Mouse (Mus musculus): ENCODE results near the gene Stk4.
A peak's percentile ranks its signal among the peaks of the same experiment; 100 is the strongest.

Stk4 gene

DNA sequence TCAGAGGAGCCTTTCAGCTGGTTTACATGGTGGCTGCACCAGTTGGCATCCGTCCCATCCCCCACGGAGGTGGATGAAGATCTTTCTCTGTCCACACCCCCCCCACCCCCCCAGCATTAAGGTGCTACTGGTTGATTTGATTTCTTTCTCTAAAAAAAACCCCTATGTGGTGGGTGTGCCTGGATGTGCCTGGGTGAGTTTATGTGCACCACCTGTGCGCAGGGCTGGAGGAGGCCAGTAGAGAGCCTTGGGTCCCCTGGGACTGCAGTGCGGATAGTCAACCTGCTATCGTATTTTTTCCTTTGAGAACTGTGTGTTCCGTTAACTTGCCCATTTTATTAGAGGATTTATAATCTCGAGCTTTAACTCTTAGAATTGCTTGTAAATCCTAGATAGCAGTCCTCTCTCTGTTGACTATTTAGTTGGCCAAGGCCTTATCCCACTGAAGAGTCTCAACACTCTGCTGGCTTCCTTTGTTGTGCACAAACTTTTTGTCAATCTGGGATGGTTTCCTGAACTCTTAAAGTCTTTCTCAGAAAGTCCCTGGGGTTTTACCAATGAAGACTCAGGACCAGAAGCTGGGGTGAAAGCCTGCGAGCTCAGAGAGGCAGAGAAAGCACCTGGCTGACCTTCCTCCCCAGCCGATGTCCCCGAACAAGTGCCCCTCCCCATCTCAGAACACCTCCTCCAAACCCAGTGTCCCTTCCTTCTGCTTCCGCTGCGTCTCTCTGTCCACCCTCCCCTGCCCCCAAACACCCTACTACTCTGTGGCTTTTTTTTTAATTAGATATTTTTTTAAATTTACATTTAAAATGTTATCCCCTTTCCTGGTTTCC is 58.7 kb downstream of the Stk4 start:
- DNase-seq (ENCODE audit: low spot score), result no peak

DNA sequence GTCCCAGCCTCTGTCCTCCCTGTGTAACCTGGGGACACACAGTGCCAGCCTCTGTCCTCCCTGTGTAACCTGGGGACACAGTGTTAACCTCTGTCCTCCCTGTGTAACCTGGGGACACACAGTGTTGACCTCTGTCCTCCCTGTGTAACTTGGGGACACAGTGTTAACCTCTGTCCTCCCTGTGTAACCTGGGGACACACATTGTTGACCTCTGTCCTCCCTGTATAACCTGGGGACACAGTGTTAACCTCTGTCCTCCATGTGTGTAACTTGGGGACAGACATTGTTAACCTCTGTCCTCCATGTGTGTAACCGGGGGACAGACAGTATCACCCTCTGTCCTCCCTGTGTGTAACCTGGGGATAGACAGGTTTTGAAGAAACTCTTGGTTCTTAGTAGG is 61.5 kb downstream of the Stk4 start:
- no peak for DNase-seq (ENCODE audit: low spot score)

DNA sequence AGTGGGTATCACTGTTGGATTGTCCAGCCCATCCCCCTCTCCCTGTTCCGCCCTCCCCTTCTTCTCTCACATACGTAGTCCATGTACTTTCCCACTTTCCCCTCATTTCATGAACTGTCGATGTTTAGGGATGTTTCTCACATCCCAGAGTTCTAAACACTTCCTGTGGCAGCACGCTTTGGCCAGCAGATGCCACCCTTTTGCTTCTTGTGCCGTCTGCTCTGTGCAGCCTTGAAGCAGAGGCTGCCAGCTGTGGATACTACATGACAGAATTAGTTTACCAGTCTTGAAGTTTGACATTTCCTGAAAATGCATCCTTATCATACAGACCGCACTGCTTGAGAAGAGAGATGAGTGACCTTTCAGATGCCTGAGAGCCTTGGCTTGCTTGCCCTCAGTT is 64.4 kb downstream of the Stk4 start:
- DNase-seq (ENCODE audit: low spot score), result no peak

GRCm38 (mm10) chr2:164135367-164135766 is 65.2 kb downstream of the Stk4 start:
- DNase-seq (ENCODE audit: low spot score), result no peak

GRCm38 (mm10) chr2:164136393-164136792 is 66.3 kb downstream of the Stk4 start:
- DNase-seq (ENCODE audit: low spot score), result no peak

DNA sequence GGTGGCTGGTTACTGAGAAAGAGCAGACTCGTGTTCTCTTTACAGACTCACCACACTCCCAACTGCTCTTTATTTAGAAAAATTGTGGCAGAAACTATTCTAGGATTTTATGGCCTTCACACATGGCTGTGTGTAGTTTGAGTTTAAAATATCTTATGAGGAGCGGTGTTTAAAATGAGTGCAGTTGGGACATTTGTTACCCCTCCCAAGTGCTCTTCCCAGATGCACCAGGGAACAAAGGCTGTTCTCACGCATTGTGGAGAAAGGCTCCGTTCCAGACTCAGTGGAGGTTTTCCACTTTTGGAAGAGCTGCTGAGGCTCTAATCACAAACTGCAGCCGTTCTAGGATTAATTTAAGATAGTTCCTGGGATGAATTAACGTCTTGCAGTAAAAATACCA is 67.6 kb downstream of the Stk4 start:
- DNase-seq (ENCODE audit: low spot score), result no peak

- DNase-seq (ENCODE audit: low spot score), result peak; percentile 22
These were observed 71.9 kb downstream of the Stk4 start for GRCm38 (mm10) chr2:164142021-164142420.

DNA sequence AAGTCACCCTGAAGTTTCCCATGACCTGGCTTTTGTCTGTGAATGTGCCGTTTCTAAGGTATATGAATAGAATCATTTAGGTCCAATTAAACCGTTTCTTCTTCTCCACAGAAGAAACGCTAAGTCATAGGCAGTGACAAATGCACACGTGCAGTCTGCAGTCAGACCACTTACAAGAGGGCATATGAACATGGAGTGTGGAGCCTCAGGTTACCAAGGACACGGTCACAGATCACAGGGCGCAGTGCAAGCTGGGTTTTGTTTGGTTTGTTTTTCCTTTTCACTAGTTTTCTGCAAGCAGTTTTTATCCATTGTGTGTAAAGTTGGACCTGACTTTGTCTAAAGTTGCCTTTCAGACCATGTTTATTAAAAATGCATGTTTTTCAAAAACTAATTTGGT is 73.9 kb downstream of the Stk4 start:
- no peak for DNase-seq (ENCODE audit: low spot score)

DNA sequence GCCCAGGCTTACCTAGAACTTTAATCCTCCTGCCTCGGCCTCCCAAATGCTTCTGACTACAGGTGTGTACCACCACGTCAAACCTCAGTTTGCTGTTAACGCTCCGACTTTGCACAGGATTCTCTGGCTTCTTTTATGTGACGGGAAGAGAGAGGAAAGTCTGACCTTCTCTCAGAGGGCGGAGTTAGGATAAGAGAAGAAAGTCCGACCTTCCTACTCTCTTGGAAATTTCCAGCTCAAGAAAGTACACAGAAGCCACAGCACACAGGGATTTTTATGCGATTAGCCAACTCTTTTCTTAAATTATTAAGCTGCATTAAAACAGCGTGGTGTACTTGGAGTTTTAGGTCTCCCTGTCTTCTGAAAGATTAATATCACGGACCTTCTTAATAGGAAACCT is 74.4 kb downstream of the Stk4 start:
- DNase-seq (ENCODE audit: low spot score), result no peak

DNA sequence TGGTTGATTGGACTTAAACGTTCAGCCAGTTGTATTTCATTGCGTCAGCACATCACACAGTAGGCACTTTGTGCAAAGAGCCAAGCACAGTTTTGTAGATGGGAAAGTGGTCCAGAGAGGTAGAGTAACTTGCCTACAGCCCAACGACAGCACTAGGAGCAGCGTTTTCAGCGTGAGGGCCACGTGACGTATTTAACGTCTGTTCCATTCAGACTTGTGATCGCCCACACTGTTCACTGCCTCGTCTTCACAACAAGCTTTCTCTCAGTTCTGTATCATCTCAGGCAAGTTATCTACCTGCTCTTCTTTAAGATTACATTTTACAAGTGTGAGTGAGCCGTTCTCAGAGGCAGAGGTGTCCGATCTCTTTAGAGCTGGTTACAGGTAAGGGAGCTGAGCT is 76.4 kb downstream of the Stk4 start:
- DNase-seq (ENCODE audit: low spot score), result no peak

DNA sequence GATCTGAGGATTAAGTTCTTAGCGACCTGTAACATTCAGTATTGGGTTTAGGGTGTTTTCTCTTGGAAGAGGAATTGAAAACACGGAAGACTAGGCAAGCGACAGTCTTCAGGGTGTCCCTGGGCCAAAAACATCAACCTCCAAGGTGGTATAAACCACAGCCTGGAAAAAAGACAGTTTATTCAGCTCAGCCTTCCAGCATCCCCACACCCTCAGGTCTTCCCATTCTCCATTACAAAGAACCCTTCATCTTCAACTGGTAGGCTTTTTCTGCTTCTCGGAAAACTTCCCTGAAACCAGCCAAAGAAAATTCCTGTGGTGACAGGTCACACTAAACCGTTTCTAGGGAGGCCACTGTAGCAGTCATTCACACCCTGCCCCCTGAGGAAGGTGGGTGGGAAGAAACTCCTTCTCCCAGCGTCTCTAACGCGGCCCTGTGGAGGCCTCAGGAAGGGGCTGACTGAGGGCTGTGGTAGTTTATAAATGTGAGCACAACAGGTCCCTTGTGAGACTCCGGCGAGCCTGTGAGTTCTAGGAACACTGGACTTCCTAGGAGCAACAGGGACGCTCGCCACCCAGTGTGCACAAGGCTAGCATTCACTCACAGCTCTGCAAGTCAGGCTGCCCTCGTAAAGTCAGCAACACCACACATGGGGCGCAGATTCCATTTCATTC is 80.1 kb downstream of the Stk4 start:
- peak; percentile 13 for DNase-seq (ENCODE audit: low spot score)

DNA sequence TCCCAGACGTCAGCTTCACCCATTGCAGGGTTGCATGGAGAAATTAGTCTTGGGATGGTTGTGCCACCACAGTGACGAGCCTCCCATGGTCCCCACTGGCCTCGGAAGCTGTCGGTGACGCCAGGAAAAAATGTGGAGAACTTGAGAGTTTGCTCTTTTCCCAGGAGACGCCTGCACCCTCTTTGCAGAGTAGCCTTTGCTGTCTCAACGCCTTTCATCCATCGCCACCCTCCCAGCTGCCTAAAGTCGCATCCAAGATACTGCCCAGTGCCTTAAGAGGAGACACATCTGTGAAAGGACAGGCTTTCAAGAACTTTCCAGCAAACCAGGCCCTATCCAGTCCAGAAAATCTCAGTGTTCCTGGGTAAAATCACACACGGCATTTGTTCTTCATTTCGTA is 82.2 kb downstream of the Stk4 start:
- DNase-seq (ENCODE audit: low spot score), result no peak

DNA sequence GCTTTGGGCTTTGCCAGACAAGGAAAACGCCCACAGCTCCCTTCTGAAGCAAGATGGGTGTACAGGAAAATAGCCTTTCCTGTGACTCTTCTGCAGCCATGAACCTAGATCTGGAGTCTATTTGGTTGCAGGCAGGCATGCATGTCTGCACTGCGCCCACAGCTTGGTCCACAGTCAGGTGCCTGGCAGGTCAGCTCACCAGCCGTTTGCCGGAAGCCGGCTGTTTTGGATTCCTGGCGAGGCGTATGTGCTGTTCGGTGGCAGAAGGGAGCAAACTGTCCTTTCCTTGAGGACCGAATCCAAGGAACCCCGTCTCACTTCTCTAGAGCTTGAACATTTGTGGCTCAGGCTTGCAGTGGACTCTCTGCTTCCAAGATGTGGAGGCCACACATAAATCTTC is 83.9 kb downstream of the Stk4 start:
- DNase-seq (ENCODE audit: low spot score), result no peak

DNA sequence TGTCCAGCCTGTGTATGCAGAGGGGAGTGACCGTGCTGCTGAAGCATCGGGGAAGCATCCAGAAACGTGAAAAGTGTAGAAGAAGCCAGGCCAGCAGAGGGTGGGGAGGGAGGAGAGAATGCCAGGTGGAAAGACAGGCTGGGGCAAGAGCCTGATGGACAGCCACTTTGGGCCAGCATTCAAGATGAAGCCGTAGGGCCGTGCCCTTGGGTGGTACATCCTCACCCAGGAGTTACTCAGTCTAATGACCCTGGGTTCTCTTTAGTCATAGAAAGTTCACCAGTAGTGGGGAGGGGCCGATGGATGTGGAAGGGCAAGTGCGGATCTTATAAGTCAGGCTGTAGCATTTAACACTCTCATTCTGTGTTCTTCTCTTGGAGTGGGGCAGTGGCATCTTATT is 86.0 kb downstream of the Stk4 start:
- no peak for DNase-seq (ENCODE audit: low spot score)

DNA sequence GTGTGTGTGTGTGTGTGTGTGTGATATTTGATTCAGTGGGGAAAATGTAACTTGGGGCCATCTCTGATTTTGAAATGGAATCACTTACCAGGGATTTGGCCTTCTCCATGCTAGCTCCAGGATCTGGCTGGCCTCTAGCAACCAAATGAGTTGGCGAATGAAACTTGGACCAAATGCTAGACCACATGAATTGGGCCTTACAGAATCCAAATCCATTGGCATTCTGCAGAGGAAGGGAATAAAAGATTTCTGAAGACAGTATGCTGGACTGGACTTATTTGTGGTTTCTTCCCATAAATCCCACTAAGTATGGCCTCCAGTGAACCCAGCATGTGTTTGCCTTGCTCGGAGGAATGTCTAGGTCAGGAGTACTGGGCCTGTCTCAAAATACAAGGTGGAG is 88.7 kb downstream of the Stk4 start:
- no peak for DNase-seq (ENCODE audit: low spot score)

- no peak for DNase-seq (ENCODE audit: low spot score)
These were observed 91.5 kb downstream of the Stk4 start for GRCm38 (mm10) chr2:164161515-164162055.

- DNase-seq (ENCODE audit: low spot score), result no peak
These were observed 94.8 kb downstream of the Stk4 start for GRCm38 (mm10) chr2:164164941-164165340.

- no peak for DNase-seq (ENCODE audit: low spot score)
These were observed 97.8 kb downstream of the Stk4 start for GRCm38 (mm10) chr2:164167752-164168570.

DNA sequence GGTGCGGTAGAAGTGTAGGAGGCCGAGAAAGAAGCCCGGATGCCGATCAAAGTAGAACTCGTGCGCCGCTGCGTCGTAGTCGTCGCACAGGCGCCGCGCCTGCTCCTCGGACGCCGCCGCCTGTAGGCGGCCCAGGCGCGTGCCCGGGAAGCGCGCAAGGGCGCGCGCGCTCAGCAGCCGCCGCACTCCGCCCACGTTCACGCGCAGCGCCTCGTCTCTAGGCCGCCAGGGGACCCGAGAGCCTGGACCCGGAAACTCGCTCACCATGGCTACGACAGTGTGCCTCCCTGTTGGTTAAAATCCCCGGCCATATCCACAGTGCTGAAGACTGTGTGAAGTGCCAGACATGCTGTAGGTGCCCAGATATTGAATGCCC is 98.4 kb downstream of the Stk4 start:
- DNase-seq (ENCODE audit: low spot score), result peak; percentile 32

GRCm38 (mm10) chr2:164170326-164170725 is 100.2 kb downstream of the Stk4 start:
- peak; percentile 39 for DNase-seq (ENCODE audit: low spot score)

- peak; percentile 18 for DNase-seq (ENCODE audit: low spot score)
These were observed 100.8 kb downstream of the Stk4 start, which contains the start of gene Kcns1 for GRCm38 (mm10) chr2:164170902-164171301. TSS of gene Kcns1 (minus strand) at chr2:164171113.

DNA sequence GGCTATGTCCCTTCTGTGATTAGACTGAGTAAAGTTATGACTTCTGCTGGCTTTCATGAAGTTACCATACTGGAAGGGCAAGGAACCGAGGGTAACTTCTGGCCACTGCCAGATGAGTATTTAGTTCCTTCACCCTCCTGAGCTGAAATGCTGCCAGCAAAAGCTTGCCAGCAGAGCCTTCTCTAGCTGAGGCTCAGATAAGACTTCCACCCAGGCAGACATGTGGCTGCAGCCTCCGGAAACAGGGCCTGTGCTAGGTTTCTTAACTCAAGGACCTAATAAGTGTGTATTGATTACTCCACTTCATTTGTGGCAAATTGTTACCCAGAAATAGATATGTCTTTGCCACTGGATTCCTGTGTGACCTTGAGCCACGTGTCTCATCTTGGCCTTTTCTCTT is 103.3 kb downstream of the Stk4 start:
- no peak for DNase-seq (ENCODE audit: low spot score)

All from embryo, embryonic 10.5 days (tissue).